Mouse (Mus musculus) sigmoid colon, adult 10 weeks (tissue): ENCODE results near the gene D10Jhu81e. TPM values are rescaled to one million over a fixed set of nuclear protein-coding genes. Genes with fewer than 3 reads are reported as not detected.

Experiments used
- polyA plus RNA-seq: library from polyadenylated mRNA; stranded (reverse); fragments of 350-450 nt; fragmentation: Illumina TruSeq; extraction: RNeasy Lipid Tissue Mini Kit (QIAGEN cat#74804); gene quantifications from one replicate; pipeline ENCODE4 v1.2.3, GENCODE M21; 2014; ENCODE audit warnings: low read depth, low replicate concordance

Gene D10Jhu81e
- 16.9 TPM for polyA plus RNA-seq

GRCm38 (mm10) chr10:78169281-78170042 lies at the start of gene D10Jhu81e:
D10Jhu81e (minus strand) TSS chr10:78169782.

GRCm38 (mm10) chr10:78184531-78185380 lies 15.2 kb upstream of the D10Jhu81e start, which contains the start of gene Pwp2:
Pwp2 (minus strand) TSS chr10:78185149.

Other genes starting within 250 kb of the D10Jhu81e start
- gene Trpm2, start 199.2 kb downstream of the D10Jhu81e start, polyA plus RNA-seq, result 0.38 TPM
- gene 1810043G02Rik, start 191.3 kb downstream of the D10Jhu81e start, polyA plus RNA-seq, result 1.0 TPM
- gene Pfkl, start 159.7 kb downstream of the D10Jhu81e start, polyA plus RNA-seq, result 2.6 TPM
- gene Dnmt3l, start 127.8 kb downstream of the D10Jhu81e start, polyA plus RNA-seq, result 0.41 TPM
- not detected for gene Aire, start 126.2 kb downstream of the D10Jhu81e start, polyA plus RNA-seq
- gene Icosl, start 100.5 kb downstream of the D10Jhu81e start, polyA plus RNA-seq, result 8.6 TPM
- 2.3 TPM for gene Pwp2, start 15.4 kb upstream of the D10Jhu81e start, polyA plus RNA-seq
- 25.0 TPM for gene Trappc10, start 74.9 kb upstream of the D10Jhu81e start, polyA plus RNA-seq
- gene Agpat3, start 182.7 kb upstream of the D10Jhu81e start, polyA plus RNA-seq, result 11.5 TPM
- gene Rrp1, start 243.3 kb upstream of the D10Jhu81e start, polyA plus RNA-seq, result 24.8 TPM